Mouse (Mus musculus) MN1 (cell line): ENCODE data around the gene Tcirg1.
A peak's percentile ranks its signal among the peaks of the same experiment; 100 is the strongest.

Source experiments
- DNase-seq: peaks from one replicate; pipeline ENCODE4 v3.0.0-alpha.2; 2016; ENCODE audit warnings: low spot score

Gene Tcirg1

DNA sequence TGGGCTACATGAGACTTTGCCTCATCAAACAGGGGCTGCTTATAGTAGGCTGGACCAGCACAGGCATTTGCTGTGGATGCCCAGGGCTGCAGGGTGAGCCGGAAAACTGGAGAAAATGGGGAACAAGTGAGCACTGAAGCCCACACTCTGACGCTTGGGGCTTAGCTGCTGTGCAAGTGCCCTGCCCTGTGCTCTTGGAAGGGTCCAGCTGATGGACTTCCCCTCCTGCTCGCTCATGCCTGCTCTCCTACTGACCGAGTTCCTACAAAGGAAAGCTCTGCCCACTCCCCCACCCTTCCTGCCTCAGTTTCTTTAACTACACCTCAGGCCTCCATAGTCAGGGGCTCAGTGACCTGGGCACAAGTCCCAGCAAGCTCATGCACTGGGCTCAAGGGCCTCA lies 21.1 kb upstream of the Tcirg1 start:
- DNase-seq = no peak

DNA sequence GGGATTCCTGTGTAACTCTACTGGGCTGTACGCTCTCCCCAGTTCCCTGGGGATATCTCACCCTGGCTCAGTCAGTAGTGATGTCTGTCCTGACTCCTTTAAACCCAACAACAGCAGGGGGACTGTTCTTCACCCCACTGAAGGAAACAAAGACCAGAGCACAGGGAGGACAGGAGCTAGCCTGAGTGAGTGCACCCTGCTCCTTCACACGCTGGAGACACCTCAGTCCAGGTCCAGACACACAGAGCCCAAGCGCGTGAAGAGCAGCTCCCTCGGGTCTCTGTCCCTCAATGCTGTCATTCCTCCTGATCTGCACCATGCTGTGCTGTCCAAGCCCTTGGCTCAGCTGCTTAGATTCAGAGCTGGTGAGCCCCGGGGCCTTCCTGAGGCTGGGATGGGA lies 19.8 kb upstream of the Tcirg1 start:
- no peak for DNase-seq

DNA sequence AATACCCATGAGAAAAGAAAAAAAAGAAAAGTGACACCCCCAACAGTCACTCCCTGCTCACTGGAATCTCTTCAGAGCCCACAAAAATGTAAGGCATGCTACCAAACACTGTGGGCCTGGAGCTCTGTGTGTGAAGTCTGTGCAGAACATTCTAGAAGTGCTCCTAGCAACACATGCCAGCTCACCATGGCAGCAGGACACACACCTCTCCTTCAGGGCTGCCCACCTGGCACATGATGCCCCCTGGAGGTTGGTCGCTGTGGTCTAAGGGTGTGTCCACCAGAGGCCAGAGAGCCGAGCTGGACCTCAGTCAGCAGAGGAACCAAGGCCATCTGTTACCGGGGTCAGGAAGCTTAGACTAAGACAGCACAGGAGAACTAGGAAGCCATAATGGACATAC lies 19.3 kb upstream of the Tcirg1 start:
- no peak for DNase-seq

DNA sequence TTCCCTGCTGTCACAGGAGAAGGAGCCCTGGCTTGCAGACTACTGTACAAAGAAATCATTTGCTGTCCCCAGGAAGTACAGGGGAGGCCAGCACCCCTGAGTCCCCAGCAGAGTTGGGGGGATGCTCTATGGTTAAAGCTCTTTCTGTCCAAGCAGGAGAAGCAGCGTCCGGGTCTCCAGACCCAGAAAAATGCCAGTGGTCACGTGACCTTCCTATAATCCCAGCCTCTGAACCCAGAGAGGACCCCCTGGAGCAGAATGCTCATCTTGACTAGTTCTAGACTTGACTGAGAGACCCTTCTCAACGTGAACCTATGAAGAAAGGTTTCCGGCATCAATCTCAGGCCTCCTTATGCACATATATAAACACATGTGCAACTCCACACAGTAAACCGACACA lies 18.9 kb upstream of the Tcirg1 start:
- no peak for DNase-seq

DNA sequence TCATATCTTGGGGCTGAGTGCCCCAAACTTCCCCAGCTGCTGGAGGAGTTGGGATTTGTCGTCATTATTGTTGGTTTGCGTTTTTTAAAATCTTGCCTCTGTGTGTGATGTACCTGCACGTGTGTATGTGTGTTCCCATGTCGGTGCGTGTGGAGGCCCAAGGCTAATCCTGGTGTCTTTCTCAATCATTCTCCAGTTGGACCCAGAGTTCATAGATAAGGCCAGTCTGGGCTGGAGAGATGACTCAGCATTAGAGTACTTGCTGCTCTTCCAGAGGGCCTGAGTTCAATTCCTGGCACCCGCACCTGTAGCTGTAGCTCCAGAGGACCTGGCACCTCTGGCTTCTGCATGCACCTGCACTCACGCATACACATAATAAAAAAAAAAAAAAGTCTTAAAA lies 17.9 kb upstream of the Tcirg1 start:
- no peak for DNase-seq

DNA sequence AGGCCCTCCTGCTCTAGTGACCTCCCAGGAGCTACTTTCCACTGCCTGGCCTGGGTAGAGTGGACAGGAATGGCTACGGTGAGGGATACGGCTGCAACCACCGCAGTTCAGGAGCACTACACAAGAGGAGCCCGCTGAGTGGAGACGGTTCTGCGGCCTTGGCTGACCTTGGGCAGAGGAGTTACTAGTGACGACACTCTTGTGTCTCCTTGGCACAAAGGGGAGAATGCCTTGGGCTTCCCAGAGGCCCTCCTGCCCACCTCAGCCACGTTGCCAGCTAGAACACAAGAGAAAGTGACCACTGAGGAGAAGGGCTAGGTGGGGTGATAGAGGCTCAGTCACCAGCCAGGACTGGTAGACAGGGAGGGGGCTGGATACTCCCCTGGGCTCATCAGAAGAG lies 17.3 kb upstream of the Tcirg1 start:
- DNase-seq = no peak

DNA sequence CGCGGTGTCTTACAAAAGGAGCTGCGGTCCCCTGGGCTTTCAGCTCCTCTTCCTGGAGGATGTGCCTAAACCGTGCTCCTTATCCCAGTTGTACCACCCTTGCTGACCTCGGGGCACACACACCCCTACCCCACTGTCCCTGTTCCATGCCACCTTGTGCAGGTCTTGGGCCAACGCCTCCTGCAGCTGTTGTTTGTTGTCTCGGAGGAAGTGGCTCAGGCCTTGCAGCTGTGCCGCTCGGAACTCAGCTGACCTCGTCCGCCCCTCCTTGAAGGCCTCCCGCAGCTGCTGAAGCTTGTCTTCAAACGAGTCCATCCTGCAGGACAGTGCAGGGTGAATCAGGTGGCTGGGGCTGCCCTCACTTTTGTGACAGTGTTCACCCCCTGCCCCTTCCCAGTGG lies 16.7 kb upstream of the Tcirg1 start:
- DNase-seq = no peak

DNA sequence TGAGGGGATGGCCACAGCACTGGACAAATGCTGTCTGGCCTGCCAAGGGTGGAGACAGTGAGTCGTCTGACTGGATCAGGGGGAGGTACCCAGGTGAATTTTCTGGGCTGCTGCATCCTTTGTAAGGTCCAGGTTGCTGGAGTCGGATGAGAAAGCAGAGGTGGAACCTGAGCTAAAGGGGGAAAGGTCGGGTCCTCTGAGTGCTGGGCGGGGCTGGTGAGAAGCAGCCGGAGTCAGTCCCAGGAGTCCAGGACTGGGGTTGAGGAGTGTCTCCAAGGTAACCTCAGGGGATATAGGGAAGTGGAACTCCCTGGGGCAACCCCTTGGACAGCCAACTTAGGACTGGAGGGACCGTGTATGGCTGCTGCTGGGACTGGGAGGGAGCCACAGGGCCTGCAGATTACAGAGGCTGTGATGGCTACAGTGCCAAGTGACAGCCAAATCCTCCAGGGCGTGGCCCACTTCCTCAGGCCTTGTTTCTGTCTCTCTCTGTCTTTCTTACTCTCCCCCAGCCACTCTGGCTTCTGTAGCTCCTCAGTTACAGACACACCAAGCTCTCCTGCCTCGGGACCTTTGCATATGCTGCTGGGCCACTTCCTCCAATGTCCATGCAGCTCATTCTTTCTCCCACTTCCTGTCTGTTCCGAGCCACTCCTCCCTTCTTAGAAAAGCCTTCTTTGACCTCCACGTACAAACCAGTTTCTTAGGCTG lies 15.9 kb upstream of the Tcirg1 start:
- no peak for DNase-seq

DNA sequence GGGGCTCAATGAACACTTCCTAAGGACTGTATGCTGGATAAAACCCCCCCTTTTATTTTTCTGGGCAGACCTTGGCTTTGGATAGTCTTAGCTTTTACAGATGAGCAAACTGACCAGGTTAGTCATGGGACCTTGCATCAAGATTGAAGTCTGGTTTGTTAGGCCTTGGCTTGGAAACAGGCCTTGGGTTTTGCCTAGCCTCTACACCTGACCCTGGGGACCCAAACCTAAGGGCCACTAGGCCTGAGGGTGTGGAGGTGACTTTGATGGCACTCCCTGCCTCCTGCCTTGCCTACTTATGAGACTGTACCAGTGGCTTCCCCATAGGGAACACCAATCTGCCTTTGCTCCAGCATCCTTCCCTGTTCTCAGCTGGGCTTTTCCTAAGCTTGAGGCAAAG lies 13.0 kb upstream of the Tcirg1 start:
- DNase-seq = no peak

DNA sequence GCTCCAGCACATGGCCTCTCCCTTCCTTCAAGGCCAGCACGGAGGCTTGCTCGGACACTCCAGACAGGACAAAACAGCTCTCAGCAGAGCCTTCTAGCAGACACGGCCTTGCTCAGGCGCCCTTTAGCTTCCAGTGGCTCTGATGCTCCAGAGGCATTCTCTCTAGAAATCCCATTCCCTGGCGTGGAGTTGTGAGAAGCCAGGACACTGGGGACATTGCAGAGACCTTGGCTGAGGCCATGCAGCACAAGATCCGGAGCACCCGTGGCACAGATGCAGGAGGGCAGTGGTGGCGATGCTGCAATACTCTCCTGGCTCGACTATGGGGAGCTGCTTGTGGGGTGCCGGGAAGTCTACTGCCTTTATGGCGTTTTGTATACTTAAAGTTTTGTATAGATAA lies 9.8 kb upstream of the Tcirg1 start:
- no peak for DNase-seq

DNA sequence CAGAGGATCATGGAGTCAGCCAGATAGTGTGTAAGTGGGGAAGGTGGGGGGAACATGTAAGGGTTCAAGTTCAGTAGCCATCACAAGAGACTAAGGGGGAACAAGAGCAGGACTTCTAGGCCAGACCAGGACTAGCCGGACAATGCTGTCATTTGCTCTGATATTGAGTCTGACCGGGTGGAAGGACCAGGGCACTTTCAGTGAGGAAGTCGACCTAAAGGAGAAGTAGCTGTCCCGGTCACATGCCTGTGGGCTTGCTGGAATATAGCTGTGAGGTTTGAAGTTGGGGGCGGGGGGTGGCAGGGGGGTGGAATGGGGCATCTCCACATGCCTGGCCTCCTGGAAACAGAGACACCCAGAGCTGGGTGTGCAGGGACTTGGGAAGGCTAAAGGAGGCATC lies 7.6 kb upstream of the Tcirg1 start:
- DNase-seq = no peak

DNA sequence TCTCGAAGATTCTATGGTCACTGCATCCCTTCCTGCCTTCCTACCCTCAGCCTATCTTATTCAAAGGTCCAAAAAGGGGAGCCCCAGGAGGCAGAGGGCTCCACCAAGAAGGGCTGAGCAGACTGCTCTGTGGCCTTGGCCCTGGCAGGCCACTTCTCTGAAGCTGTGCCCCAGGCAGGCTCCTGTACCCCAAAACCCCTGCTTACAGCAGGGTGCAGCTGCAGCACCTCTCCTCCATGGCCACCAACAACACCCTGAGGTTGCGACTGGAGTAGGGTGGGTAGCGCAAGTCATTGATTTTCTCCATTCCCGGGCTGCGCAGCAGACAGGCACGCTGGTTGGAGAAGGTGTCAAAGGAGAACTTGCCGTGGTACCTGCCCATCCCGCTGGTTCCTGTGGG lies 6.8 kb upstream of the Tcirg1 start:
- no peak for DNase-seq

DNA sequence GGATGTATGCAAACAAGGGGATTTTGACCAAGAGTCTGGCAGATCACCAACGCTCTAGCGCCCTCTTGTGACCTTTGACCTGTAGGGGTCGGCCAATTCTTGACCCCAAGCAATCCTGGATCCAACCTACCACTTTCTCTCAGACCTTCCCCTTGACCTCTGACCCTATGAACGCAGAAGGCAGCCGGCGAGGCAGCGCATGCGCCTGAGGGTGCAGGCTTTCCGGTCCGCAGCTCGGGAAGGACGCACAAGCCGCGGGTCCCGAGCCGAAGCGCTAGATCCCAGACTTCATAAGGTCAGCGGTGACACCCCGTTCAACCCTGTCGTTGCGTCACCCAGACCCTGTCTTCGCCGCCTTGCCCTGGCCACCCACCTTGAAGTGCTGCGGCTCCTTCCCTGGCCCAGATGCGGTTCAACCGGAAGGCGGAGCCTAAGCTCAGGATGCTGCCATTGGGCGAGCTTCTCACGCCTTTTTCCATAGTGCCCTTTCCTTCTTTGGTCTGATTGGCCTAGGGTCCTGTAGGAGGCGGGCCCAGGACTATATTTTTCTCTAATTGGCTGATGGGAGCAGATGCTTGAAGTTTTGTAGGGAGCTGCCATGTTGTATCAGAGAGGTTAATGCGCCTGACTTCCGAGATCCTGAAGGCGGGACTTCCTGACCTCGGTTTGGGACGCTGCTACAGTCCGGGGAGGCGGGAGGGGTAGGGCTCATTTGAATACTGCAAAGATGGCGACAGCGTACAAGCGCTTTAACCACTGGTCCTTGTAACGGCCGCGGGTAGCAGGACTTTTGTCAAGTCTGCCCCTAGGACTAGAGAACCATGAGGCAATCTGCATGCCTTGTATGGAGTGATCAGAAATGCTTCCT lies 5.6 kb upstream of the Tcirg1 start, which contains the start of gene Ndufs8:
Ndufs8 (minus strand) TSS at position 438 of the 868 bp plus-strand sequence.
- peak; percentile 94 for DNase-seq

DNA sequence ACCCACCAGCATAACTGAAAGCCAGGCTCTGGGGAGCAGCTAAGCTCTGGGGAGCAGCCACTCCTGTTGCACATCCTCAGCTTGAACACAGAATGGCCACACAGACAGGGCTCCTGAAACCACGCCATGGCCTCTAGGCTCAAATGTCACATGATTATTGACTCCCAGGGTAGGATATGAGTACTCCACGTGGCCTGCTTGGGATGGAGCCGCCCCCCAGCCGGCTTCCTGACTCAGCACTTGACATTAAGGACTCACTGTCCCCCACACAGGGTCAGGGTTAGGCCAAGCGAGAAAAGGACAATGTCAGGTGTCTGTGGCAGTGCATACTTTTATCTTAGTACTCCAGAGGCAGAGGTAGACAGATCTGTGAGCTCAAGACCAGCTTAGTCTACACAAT lies 3.3 kb upstream of the Tcirg1 start:
- DNase-seq = no peak

DNA sequence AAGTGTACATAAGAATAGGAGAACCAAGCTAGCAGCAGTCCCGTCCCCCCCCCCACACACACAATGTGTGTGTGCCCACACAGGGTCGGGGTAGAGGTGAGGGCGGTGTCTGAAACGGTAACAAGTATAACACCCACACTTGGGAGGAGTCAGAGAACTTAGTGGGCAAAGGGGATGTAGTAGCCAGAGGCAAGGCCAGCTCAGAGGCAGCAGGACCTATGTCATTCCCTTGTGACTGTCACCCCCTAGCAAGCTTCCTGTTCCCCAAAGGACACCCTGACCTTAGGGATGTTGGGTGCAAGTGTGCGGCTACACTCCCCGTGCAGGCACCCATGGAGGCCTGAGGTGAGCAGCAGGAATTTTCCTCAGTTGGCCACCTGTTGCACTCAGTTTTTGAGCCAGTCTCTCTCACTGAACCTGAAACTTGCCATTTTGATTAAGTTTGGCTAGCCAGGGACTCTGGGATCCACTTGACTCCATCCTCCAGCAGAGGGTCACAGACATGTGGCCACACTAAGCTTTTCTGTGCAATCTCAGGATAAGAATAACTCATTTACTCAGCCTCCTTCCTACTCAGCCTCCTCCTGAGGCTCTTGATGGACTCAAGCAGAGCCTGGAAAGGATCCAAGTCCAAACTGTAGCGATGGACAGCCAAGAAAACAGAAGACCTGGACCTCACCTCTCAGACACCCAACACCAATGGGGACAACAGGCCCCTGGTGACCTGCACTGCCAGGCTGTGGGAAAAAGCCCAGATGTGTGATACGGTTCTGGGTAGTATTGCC lies 1.1 kb upstream of the Tcirg1 start:
- DNase-seq = no peak

DNA sequence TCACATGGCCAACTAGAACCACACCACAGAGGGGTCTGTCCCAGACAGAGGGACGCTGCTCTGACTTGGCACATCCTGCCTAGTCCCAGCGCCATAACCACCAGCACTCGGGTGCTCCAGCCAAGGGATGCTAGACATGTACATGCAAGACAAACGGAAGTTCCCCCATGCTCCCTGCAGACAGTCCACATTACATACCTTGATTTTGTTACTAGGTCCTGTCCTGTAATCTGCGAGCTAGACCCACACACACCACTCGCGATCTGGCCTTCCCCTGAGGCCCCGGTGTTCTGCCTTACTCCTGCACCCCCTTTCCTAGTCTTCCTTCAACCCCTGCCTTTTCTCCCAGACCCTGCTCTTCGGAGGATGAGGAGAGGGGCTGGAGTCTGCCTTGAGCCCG lies 607 bp downstream of the Tcirg1 start:
- DNase-seq = no peak

DNA sequence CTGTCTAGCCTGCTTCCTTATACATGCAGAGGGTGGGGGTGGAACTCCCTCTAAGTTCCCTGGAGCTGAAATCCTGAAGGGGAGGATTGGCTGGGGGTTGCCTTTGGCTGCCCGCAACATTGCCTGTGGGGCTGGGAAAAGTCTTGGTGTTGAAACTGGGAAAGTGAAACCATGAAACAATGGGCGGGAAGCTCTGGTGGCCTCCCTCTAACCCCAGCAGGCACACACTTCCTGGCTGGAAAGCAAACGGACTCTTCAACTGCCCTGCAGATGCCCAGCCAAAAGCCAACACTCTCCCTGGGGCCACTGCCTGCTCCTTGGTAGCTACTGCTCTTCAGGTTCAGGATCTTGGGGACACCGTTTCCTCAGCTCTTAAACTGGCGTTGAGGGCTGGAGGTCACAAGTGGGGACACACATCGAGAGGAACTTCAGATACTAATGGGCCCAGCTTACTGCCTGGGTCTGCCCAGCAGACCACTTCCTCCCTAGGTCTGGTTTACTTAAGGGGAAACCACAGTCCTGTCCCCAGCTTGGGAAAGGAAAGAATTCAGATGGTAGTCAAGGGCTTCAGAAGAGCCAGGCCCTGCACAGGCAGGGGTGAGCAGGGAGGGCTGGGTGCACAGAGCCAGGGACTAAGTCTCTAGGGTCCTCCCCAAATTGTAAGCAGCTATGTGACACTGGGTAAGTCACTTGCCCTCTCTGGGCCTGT lies 1.5 kb downstream of the Tcirg1 start:
- no peak for DNase-seq

DNA sequence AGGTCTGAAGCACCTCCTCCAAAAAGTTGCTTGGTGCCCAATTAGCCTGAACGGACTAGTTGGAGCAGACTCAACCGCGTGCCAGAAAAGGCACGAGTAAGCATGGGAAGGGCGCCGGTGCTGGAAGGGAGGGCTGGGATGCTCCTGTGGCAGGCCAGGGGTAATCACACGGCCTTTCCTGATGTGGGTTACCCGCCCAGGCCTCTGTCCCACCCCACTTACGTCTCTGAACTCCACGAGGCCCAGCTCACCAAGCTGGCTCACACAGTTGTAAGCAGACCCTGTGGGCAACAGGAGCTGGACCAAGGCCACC lies 2.6 kb downstream of the Tcirg1 start:
- DNase-seq = no peak

DNA sequence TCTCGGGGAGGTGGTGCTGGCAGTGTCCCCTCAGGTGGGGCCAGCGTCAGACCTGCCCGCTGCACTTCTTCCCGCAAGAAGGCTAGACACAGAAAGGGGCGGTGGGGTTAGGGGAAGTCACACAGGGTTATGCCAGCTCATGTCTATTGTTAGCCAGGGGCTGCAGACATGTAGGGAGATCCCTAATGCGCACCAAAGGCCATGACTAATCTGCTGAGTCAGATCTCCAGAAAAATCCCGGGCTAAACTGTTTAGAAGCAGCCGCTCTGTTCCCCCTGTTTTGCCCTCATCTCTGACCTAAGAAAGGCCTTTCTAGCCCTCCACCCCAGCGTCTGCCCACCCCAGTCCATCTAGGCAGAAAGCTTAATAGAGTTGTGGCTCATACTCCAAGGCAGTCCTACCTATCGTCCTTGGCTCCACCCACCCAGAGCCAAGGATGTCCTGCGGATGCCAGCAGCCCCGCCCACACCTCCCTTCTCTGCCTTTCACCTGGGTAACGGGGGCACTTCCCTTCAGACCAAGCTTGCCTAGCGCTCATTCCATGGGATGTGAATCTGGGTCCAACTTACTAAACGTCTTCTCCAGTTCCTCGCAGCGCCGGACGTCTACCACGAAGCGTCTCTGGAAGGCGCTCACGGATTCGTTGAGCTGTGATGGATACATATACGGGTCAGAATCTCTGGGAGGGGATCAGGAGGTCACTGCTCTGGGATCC lies 3.1 kb downstream of the Tcirg1 start:
- DNase-seq = no peak

DNA sequence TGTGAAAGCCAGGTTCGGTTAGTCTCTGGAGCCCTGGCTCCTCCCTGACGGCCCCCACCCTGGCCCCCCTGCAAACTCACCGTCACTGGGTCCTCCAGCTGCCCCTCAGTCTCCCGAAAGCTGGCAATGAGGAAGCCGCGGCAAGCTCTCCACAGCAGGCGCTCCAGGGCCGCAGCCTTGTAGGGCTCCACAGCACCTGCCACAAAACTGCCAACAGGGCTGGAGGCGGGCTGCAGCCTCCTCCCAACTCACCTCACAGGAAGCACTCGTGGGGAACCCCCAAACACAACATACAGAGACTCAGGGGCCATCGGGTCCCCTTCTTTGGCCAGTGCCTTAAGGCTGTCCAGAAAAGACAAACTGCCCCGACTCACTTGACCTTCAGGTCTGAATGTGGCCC lies 4.0 kb downstream of the Tcirg1 start:
- DNase-seq = no peak

DNA sequence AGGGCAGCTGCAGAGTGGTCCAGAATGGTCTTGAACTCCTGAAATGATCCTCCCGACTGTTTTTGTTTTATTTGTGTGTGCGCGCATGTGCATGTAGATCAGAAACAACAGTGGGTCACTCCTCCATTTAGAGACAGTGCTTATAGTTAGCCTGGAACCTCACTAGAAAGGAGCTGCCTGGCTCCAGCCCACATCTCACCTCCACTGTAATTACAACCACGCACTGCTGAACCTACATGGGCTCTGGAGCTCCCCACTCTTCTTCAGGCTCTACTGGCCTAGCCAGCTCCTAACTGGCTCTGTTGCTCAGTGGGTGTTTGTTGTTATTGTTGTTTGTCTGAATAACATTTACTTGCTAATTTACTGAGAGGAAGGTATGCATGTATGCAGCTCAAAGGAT lies 7.3 kb downstream of the Tcirg1 start:
- DNase-seq = no peak

DNA sequence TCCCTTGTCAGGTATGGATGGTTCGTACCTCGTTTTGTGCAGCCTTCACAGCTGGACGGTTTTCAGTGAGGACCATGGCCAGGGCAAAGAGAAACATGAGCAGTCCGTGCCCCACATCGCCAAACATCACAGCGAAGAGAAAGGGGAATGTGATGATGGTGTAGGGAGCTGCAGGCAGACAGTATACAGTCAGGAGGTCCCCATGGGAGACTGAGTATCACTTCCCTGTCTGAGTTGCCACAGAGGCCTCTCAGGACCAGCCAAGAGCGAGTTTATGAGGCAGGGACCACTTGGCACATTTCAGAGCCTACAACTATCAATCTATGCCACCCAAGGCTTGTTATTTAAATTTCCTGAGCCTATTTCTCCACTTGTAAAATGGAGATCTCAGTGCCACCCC lies 8.0 kb downstream of the Tcirg1 start:
- DNase-seq = no peak
